Mouse (Mus musculus): ENCODE measurements around the gene Atg9a.
"Not testable (repeated sequence)": the region's sequence is repeated elsewhere in the genome, so short reads cannot be mapped to it uniquely, and the experiment has no call there.

Atg9a gene

DNA sequence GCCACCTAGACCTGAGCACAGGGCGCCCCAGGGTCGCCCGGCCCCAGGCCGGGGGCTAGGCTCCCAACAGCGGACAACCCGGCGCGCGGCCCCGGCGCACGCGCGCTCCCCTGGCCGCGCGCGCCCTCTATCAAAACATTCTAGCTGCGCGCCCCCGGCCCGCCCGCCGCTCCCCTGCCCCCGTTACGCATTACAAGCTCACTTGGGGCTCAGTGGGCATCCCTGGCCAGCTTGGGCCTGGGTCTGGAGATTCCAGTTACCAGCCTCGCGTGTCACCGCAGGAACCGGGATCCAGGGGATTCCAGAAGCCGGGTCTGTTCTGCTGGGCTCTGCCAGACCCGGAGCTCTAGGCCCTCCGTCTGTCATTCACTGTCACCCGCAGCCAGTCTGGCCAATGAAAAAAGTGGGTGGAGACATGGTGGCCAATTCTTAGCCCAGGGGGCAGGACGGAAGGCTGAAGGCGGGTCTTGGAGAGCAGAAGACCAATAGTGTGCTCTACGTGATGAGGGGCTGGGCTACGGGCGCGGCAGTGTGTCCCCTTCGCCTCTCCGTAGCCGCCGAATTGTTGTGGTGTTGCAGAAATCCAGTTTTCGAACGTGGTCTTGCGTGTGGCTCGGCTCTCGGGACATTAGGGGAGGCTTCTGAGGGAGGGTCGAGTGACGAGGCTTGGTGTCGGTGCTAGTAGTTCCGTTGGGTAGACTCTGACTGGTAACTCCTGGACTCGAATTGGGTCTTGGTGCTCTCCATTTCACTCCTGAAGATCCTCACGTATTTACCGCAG is at the start of gene Atg9a, which contains the start of gene Ankzf1:
Gene Atg9a (minus strand): TSS at position 575 of the 781 bp plus-strand sequence.
Gene Ankzf1 (plus strand): TSS at position 530 of the 781 bp plus-strand sequence.
- peak; percentile 93 for DNase-seq

DNA sequence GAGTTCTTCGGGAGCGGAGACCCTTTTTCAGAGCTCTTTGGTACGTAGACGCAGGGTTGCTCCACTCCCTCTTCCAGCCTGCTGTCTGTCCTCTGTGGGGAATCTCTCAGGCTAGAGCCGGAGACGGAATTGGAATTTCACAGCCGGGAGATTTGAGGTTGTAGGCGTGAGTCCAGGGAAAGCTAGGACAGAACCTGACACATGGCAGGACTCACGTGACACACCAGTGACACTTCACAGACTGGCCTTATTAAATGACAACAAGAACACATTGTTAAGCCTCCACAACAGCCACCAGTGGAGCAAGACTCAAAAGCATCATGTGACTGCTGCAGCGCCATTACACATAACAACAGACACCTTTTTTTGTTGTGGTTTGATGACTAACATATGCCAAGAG is 47.6 kb upstream of the Atg9a start:
- DNase-seq, result no peak

DNA sequence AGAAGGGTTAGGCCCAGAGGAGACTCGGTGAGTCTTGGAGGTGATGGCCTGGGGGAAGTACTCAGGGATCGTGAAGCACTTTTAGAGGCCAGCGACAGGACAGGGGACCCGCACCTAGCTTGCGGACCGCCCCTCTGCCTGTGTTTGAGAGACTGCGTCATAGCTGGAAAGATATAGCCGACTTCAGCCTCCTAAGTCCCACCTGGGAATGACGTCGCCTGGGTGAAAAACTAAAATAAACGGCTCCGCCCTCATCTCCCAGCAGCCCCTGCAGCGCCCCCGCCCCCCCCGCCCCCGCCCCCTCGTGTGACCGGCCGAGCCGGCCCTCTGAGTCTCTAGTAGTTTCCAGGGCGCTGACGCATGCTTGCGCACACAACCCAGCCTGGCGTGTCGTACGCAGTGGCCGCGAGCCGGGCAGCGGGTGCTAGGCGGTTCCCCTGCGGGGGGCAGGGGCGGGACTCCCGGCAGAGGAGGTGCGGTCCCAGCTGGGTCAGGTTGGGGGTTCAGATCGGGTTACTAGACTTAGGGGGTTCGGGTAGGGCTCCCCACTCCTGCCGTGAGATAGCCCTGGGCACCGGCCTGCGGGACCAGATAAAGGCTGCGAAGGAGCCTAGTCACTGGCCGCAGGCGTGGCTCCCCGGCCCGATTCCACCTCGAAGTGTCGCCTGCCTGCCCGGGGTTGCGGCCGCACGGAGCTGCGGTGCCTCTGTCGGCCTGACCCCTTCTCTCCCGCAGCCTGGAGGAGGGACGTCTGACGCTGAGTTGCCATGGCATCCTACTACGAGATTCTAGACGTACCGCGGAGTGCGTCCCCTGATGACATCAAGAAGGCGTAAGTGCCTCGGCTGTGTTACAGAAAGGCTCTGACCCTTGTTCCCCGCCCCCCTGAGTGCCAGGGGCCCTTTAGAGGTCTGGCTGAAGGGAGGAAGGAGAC is 44.4 kb upstream of the Atg9a start, which contains the start of gene Dnajb2:
Gene Dnajb2 (plus strand): TSS at position 290 of the 934 bp plus-strand sequence.
- DNase-seq, result peak; percentile 92

DNA sequence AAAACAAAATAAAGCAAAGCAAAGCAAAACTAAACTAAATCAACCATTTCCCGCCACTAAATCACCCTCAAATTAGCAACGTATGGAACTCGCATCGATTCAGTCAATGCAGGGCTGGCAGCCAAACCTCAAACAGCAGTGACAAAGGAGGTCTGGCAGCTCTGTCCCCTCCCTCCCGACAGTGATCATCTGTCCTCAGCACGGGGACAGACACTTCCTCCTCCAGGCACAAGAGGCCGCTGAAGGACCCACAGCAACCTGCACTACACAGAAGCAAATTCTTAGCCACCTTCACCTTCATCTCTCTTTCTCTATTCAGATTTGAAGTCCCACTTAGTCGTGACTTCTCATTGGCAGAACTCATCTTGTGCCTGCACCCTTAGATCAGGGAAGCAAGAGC is 42.6 kb upstream of the Atg9a start:
- DNase-seq, result peak; percentile 74

DNA sequence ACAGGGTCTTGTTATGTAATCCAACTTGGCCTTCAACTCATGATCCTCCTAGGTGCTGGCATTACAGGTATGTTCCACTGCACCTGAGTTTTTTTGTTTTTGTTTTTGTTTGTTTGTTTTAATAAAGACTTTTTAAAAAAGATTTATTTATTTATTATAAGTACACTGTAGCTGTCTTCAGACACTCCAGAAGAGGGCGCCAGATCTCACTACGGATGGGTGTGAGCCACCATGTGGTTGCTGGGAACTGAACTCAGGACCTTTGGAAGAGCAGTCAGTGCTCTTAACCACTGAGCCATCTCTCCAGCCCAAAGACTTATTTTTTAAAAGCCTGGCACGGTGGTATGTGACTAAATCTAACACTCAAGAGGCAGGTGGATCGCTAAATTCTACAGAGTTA is 40.5 kb upstream of the Atg9a start:
- not testable (repeated sequence) for DNase-seq

DNA sequence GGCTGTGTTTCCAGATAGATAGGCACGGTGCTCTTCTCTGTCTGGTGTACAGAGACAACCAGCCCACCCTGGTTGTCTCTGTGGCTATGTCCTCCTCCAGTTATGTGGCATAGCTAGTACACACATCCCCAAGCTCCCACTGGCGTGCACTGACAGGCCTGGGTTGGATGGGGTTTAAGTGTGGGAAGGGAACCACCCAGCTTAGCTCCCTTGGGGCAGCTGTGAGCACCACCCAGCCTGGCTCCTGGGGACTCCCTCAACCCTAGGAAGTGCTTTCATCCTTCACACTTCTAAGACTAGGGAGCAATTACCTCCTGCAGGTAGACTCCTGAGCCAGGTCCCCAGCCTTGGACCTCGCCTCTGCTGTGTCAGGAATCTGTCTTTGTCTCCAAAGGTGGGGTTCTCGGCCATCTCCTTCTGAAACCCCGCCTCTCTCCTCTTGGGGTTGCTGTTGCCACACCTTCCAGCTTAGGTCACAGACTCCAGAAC is 39.7 kb upstream of the Atg9a start, which contains the start of gene A630095N17Rik:
Gene A630095N17Rik (minus strand): TSS at position 439 of the 489 bp plus-strand sequence.
- DNase-seq, result no peak

DNA sequence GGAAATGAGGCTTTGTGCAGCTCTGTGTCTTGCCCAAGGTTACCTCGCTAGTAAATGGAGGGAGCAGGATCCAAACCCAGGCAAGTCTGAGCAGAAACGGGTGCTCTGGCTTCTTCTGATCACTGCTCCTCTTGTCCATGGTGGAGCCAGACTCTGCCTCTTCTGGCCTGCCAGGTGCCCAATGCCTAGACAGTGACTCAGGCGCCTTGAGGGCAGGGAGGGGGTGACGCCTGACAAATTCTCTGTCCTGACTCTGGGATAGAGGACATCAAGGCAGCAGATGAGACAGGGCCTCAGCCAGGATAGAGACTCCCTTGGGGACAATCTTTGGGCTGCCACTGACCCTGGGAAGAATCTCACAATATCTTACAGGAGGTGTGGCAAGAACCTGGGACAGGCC is 39.2 kb upstream of the Atg9a start:
- no peak for DNase-seq

DNA sequence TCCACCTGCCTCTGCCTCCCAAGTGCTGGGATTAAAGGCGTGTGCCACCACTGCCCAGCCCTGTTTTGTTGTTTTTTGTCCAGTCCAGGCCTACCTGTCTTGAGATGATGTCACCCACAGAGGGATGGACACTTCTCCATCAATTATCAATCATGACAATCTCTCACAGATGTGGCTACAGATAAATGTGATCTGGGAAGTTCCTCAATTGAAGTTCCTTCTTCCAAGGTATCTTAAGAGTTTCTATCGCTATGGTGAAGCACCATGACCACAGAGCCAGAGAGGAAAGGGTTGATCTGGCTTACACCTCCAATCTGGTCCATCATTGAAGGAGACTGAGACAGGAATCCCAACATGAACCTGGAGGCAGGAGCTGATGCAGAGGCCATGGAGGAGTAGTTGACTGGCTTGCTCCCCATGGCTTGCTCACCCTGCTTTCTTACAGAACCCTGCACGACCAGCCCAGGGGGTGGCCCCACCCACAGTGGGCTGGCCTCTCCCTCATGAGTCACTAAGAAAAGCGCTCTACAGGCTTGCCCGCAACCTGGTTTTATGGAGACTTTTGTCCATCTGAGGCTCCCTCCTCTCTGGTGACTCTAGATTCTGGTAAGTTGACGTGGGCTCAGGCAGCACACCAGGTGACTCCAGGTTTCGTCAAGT is 38.5 kb upstream of the Atg9a start:
- DNase-seq, result no peak

DNA sequence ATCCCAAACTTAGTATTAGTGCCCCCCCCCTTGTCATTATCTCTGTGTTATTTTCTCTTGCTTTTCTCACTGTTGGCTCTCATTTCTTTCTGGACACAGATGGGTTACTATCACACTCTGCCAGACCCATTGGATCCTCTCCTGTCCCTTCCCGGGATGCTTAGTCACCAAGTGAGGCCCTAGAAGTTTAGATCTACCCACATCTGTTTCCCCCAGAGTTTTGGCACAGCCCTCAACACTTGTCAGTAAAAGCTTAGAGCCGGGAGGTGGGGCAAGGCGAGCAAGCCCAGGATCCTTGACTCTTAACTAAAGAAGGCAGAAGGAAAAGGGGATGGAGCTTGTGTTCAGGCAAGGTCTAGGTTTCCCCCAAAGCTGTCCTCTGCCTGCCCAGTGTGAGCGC is 37.2 kb upstream of the Atg9a start:
- DNase-seq, result no peak

DNA sequence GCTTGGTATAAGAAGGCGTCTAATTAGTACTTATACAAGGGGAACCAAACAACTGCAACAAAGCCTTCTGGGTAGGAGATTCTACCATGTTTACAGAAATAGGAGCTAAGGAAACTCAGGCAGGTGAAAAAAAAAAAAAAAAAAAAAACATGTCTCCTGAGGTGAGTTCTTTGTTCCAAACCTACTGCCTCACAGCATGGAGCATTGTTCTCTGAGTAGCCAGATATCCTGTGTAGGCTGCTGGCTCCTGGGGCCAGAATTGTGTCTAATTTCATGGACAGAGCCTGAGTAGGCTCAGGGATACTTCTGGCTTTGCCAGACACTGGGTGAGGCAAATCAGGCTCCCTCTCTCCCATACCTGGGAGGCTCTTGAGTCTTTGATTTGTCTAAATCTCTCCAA is 35.7 kb upstream of the Atg9a start:
- no peak for DNase-seq

DNA sequence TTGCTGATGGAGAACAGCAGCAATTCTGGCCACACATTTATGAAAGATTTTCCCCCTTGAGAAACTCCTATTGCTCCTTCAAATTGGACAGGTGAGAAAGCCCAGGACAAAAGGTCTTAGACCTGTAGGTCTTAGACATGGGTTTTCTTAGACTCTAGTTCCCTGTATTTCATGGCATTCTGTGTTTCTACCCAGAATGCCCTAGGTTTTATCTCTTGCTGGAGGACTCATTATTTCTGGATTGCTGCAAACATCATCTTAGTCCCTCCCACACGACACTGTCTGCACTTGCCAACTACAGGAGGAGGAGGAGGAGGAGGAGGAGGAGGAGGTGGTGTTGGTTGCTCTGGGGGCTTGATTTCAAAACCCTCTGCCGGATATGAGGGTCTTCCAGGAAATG is 34.1 kb upstream of the Atg9a start:
- DNase-seq, result no peak

DNA sequence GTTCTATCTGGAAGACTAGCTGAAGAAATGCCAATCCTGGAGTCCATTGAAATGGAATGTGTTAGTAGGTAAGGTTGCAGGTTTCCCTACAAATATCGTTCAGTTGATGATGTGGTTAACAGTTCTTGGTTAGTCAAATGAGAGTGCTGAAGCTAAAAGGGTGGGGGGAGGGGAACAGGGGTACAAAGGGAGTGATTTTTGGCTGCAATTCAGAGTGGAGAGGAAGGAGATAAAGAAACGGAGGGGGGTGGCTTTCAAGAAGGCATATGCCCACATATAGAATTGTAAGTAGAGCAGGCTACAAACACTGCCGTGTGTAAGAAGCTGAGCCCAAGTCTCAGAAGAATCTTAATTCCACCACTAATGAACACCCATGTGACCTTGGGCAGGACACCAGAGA is 33.5 kb upstream of the Atg9a start:
- DNase-seq, result no peak

DNA sequence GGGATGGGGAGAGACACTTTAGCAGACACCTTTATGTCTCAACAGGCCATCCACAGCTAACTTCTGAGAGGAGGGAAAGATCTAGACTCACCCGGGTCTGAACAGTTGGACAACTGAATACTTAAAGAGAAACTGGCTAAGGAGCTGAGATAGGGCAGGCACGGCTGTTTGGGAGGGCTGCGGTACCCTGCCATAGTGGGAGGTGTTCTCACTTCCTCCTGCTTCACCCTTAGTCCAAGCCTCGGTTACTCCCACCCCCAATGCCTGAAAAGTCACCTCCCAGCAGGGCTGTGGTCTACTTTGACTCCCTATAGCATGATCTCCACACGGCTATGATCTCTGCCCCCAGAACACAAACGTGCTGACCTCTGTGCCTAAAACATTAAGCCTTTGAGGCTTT is 31.5 kb upstream of the Atg9a start:
- DNase-seq, result no peak

DNA sequence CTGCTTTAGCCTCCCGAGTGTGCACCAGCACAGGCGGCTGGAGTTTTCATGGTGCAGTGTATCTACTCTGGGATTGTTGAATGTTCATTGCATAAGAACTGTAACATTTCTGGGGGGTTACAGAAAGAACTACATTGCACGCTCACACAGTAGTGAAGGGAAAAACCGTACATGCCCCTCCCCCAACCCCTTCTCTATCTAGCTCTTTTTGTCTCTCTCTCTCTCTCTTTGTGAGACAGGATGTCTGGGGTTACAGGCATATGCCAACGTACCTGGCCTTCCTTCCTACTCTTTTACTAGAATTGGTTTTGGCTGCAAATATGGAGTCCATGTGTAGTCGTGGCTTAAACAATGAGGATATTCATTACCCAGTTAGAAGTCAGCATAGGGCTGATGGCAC is 30.9 kb upstream of the Atg9a start:
- no peak for DNase-seq

DNA sequence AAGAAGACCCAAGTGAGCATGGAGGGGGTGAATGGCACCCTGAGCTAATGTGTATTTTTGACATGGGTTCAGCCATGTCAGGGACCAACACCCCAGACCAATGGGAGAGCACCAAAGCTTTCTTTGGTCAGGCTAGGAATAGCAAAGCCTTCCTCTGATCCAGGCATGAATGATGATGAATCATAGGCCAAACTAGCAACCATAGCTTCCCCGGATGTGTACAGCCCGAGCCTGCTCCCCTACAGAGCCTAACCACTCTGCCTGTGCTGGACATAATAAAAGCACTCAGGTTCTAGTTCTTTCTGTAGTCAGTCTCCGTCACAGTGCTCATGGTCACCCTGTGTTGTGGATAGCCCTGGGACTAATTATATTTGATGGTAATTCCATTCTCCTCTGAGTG is 29.5 kb upstream of the Atg9a start:
- DNase-seq, result no peak

DNA sequence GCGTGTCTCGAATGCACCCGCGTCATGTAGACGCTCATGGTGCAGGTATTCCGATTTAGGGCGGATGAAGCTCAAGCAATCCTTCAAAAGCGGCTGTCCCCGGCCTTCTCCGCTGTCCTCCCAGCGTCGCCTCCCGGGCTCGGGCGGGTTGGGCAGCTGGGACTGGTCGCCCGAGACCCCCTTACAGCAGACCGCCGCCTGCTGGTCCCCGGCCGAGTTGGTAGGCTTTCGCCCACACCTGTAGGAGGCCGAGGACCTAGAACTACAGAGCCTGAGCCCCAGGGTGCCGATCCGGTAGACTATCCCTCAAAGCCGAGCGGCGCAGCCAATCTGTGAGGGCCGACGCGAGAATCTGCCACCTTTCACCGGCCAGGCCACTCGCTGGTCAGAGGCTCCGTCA is 27.5 kb upstream of the Atg9a start, which contains the start of gene Tuba4a:
Gene Tuba4a (minus strand): TSS at position 335 of the 400 bp plus-strand sequence.
- no peak for DNase-seq

DNA sequence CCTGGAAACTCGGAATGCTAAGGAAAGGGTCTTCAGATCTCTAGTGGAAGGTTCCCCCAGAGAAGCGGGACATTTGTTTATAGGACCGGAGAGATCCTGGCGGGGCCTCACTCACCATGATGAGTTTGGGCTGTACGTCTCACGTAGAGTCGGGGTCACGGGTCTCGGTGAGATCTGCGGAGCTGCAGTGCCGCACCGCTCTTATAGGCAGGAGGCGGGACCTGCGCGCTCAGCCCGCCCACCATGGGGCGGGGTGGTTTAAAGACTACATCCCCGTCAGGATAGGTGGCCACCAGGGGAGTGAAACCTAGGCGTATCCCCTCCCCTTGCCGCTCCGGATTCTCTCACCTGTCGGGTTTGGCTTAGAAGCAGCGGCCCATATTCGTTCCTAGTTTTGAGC is 27.1 kb upstream of the Atg9a start:
- peak; percentile 97 for DNase-seq

DNA sequence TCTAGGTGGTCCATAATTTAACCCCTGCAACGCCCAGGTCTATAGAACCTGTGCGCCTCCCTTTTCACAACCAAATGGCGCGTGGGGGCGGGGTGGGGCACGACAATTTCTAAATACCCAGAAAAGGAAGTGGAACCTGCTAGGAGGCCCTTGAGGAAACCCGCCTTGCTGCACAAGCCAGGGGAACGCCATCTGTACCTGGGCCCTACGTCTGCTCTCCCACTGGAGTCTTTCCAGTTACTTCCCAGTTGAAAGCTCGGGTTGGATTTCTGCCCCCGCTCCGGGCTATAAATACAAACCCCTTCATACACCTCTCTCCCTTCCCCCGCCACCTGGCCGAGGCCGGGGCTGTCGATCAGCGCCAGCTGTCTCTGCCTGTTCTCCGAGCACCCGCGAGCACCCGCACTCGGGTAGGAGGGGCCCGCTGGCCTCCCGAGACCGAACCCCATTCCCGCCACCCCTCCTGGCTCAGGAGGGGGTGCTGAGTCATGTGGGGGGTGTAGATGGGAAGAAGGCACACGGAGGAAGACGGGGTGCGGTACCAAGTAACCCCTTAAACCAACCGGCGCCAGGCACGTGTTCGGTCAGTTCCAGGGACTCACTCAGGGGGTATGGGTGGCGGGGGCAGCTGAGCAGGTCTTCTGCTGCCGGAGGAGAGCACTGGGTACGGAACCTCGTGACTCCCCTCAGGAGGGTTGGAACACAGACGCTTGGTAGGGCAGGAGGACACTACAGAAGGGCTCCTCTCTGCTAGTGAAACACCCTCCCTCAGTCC is 26.4 kb upstream of the Atg9a start:
- peak; percentile 62 for DNase-seq

DNA sequence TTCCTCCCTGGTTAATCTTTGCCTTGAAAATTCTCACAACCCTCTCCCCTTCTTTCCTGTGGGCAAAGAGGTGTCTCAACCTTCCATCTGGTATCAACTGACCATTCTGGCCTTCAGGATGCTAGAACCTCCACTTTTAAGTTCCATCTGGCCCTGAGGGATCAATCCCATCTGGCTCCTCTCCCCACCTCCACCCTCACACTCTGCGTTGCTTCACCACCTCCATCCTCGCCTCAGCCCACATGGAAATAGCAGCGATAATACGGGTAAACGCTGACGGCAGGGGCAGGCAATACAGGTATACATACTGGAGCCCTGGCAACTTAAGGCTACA is 25.9 kb upstream of the Atg9a start:
- DNase-seq, result no peak

DNA sequence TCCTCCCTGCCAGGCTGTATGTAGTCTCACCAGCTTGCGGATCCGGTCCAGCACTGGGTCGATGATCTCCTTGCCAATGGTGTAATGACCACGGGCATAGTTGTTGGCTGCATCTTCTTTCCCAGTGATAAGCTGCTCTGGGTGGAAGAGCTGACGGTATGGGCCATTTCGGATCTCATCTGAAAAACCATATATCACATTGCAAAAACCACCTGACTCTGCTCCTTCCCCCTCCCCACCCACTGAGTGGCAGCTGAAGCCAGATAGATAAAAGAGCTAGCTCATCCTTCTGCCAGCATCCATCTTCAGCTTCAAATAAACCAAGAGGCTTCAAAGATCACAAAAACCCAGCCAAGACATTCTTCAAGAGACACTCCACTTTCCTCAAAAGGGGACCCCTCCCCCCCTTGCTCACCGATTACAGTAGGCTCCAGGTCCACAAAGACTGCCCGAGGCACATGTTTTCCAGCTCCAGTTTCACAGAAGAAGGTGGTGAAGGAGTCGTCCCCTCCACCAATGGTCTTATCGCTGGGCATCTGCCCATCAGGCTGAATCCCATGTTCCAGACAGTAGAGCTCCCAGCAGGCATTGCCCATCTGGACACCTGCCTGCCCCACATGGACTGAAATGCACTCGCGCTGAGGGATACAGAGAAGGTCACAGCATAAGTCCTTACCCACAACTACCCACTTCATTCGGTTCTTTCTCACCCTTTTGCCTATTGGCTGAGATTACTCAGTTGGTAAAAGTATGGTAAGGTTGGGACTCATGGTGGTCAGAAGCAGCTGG is 25.0 kb upstream of the Atg9a start:
- peak; percentile 57 for DNase-seq

DNA sequence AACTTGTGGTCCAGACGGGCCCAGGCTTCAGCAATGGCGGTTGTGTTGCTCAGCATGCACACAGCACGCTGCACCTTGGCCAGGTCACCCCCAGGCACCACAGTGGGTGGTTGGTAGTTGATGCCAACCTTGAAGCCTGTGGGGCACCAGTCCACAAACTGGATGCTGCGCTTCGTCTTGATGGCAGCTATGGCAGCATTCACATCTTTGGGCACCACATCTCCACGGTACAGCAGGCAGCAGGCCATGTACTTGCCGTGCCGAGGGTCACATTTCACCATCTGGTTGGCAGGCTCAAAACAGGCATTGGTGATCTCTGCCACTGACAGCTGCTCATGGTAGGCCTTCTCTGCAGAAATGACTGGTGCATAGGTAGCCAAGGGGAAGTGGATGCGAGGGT is 23.8 kb upstream of the Atg9a start:
- no peak for DNase-seq
